Comparison of ENCODE assay signal across 9 mouse cellular contexts in the genomic region with DNA sequence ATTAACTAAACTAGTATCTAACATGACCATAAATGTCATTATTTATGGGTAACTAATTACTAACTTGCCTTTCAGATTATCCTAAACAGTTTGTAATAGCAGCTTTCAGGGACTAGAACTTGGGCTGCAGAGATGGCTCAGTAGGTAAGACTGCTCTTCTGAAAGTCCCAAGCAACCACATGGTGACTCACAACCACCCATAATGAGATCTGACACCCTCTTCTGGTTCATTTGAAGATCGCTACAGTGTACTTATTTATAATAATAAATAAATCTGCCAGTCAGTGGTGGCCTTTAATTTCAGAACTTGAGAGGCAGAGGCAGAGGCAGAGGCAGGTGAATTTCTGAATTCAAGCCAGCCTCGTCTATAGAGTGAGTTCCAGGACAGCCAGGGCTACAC. TPM values are rescaled to one million over a fixed set of nuclear protein-coding genes. Genes with fewer than 3 reads are reported as not detected.
DNase-seq lines count a peak whose midpoint lies in the region; ATAC-seq lines count a peak whose summit lies in the region.
"Had no signal": no experiment of that assay in that cellular context is flagged by ENCODE, and none has a peak within 500 bp of the region (broad histone marks: within the 10 kb centered on the region; RNA-seq: fewer than 3 reads in every experiment).

No protein-coding gene starts in this region.

- peak overlapping the region; percentile 59; the same call in 1 of the 2 replicates for H3K4me2 ChIP-seq in heart, embryonic 14.5 days (ENCODE audit: low read length)
- H3K4me2 ChIP-seq in forebrain, embryonic 12.5 days: peak overlapping the region; percentile 91
- H3K4me2 ChIP-seq in liver, embryonic 15.5 days: peak overlapping the region; percentile 83

- no peak for ATAC-seq in heart, embryonic 14.5 days (ENCODE audit: insufficient number of reproducible peaks, insufficient read depth, low FRiP score, low read depth)
- ATAC-seq in forebrain, embryonic 12.5 days (ENCODE audit: low FRiP score): no peak
- ATAC-seq in liver, embryonic 15.5 days (ENCODE audit: insufficient read depth): no peak
- no peak for ATAC-seq in megakaryocyte, adult 5-6 weeks (ENCODE audit: poor library complexity, severe bottlenecking)

- no peak overlapping the region for H3K27ac ChIP-seq in heart, embryonic 14.5 days (replicated peaks in 1 of 2; ENCODE audit: control insufficient read depth in 1 of 2, insufficient read depth in 1 of 2, low read depth in 2 of 2, low read length in 2 of 2)
- no peak overlapping the region for H3K27ac ChIP-seq in forebrain, embryonic 12.5 days
- H3K27ac ChIP-seq in liver, embryonic 15.5 days (replicated peaks): no peak overlapping the region

- H3K4me1 ChIP-seq in heart, embryonic 14.5 days (ENCODE audit: control insufficient read depth in 2 of 2, insufficient read depth in 2 of 2, low read length in 2 of 2): peaks cover 3 to 10% of the 10 kb centered on the region in 2 experiments; a peak in 3 of 4 replicates
- H3K4me1 ChIP-seq in forebrain, embryonic 12.5 days: peaks cover 12% of the 10 kb centered on the region
- peaks cover 28% of the 10 kb centered on the region for H3K4me1 ChIP-seq in liver, embryonic 15.5 days (replicated peaks)

- H3K27me3 ChIP-seq in heart, embryonic 14.5 days (ENCODE audit: control insufficient read depth, insufficient read depth, low read length): no peaks in the 10 kb centered on the region
- H3K27me3 ChIP-seq in forebrain, embryonic 12.5 days: no peaks in the 10 kb centered on the region
- H3K27me3 ChIP-seq in liver, embryonic 15.5 days: no peaks in the 10 kb centered on the region

- no peak overlapping the region for H3K4me3 ChIP-seq in heart, embryonic 14.5 days (ENCODE audit: control insufficient read depth in 1 of 2, insufficient read depth in 1 of 2, low read depth in 1 of 2, low read length in 2 of 2)
- 0 out of 2 replicates have a peak overlapping the region, but pooled peaks have one; percentile 83 for H3K4me3 ChIP-seq in forebrain, embryonic 12.5 days (replicated peaks)
- no peak overlapping the region for H3K4me3 ChIP-seq in liver, embryonic 15.5 days (replicated peaks)

- intact Hi-C loops in heart, postnatal 10 days (cut with DNase I): no loop called here

- H3K36me3 ChIP-seq in heart, embryonic 14.5 days (ENCODE audit: control insufficient read depth, insufficient read depth, low read length): peaks cover 39% of the 10 kb centered on the region
- peaks cover 34% of the 10 kb centered on the region for H3K36me3 ChIP-seq in forebrain, embryonic 12.5 days (replicated peaks)
- peaks cover 29% of the 10 kb centered on the region for H3K36me3 ChIP-seq in liver, embryonic 15.5 days (replicated peaks)

- H3K9ac ChIP-seq in heart, embryonic 14.5 days (ENCODE audit: low read length): no peak overlapping the region
- no peak overlapping the region for H3K9ac ChIP-seq in forebrain, embryonic 12.5 days
- no peak overlapping the region for H3K9ac ChIP-seq in liver, embryonic 15.5 days

- no peak for DNase-seq in heart, postnatal 10 days
- peak; percentile 68 for DNase-seq in A20 (ENCODE audit: low read depth, low spot score)
- no peak for DNase-seq in right cerebral cortex, adult 2 months (ENCODE audit: low spot score in 2 of 2)
- no peak for DNase-seq in embryo, embryonic 10 days (ENCODE audit: low spot score)
- DNase-seq: kidney, postnatal 25 days had no signal

- 59% methylated on average over 2 of the region's 2 CpGs for WGBS in heart, embryonic 14.5 days
- WGBS in forebrain, embryonic 12.5 days: 68% methylated on average over 2 of the region's 2 CpGs
- WGBS in liver, embryonic 15.5 days (ENCODE audit: insufficient replicate concordance): 38% methylated on average over 2 of the region's 2 CpGs

- no peaks in the 10 kb centered on the region for H3K9me3 ChIP-seq in heart, embryonic 14.5 days (ENCODE audit: control insufficient read depth, low read length)
- H3K9me3 ChIP-seq in forebrain, embryonic 12.5 days: no peaks in the 10 kb centered on the region
- H3K9me3 ChIP-seq in liver, embryonic 15.5 days (replicated peaks): no peaks in the 10 kb centered on the region

RNA-seq across cellular contexts. Expression of a gene that starts 1.1 kb away (rescaled TPM):
- 275 and 293 TPM in 2 replicates for polyA plus RNA-seq in heart, embryonic 14.5 days (2014; fragmentation: Nextera tagmentation; extraction: Ambion mirVana)
- total RNA-seq in heart, postnatal 10 days (2021): 100 to 1,000 TPM; 221 to 245 TPM
- polyA plus RNA-seq in forebrain, embryonic 12.5 days (2016; fragmentation: Nextera tagmentation; extraction: Ambion mirVana): 294 and 301 TPM in 2 replicates
- 138 and 146 TPM in 2 replicates for polyA plus RNA-seq in liver, embryonic 15.5 days (2015; fragmentation: Nextera tagmentation; extraction: Ambion mirVana)
- 65.1 and 69.7 TPM in 2 replicates for total RNA-seq in megakaryocyte, adult 5-6 weeks (2015)
- total RNA-seq in megakaryocyte, adult 5-6 weeks (2017): 226 TPM in 2 replicates

RNA-seq across cellular contexts. Expression of a gene that starts 17.3 kb away (rescaled TPM):
- 29.8 and 31.0 TPM in 2 replicates for polyA plus RNA-seq in heart, embryonic 14.5 days (2014; fragmentation: Nextera tagmentation; extraction: Ambion mirVana)
- total RNA-seq in heart, postnatal 10 days (2021): 10 to 100 TPM; 15.4 to 19.8 TPM
- 1.9 and 2.6 TPM in 2 replicates for polyA plus RNA-seq in forebrain, embryonic 12.5 days (2016; fragmentation: Nextera tagmentation; extraction: Ambion mirVana)
- polyA plus RNA-seq in liver, embryonic 15.5 days (2015; fragmentation: Nextera tagmentation; extraction: Ambion mirVana): 1.1 TPM in 2 replicates
- 0.46 and 0.47 TPM in 2 replicates for total RNA-seq in megakaryocyte, adult 5-6 weeks (2015)
- 0.51 and 1.3 TPM in 2 replicates for total RNA-seq in megakaryocyte, adult 5-6 weeks (2017)

RNA-seq across cellular contexts. Expression of a gene that starts 17.5 kb away (rescaled TPM):
- polyA plus RNA-seq in heart, embryonic 14.5 days (2014; fragmentation: Nextera tagmentation; extraction: Ambion mirVana): 50.6 and 52.0 TPM in 2 replicates
- 10 to 100 TPM; 27.7 to 31.9 TPM for total RNA-seq in heart, postnatal 10 days (2021)
- polyA plus RNA-seq in forebrain, embryonic 12.5 days (2016; fragmentation: Nextera tagmentation; extraction: Ambion mirVana): 22.6 and 24.3 TPM in 2 replicates
- 10.9 and 13.6 TPM in 2 replicates for polyA plus RNA-seq in liver, embryonic 15.5 days (2015; fragmentation: Nextera tagmentation; extraction: Ambion mirVana)
- total RNA-seq in megakaryocyte, adult 5-6 weeks (2015): 8.4 and 15.6 TPM in 2 replicates
- 6.5 and 10.9 TPM in 2 replicates for total RNA-seq in megakaryocyte, adult 5-6 weeks (2017)

RNA-seq across cellular contexts. Expression of a gene that starts 29.4 kb away (rescaled TPM):
- polyA plus RNA-seq in heart, embryonic 14.5 days (2014; fragmentation: Nextera tagmentation; extraction: Ambion mirVana): 4.8 and 5.1 TPM in 2 replicates
- 1 to 10 TPM; 2.3 to 3.0 TPM for total RNA-seq in heart, postnatal 10 days (2021)
- polyA plus RNA-seq in forebrain, embryonic 12.5 days (2016; fragmentation: Nextera tagmentation; extraction: Ambion mirVana): 1.7 and 2.7 TPM in 2 replicates
- polyA plus RNA-seq in liver, embryonic 15.5 days (2015; fragmentation: Nextera tagmentation; extraction: Ambion mirVana): 25.9 and 26.9 TPM in 2 replicates
- total RNA-seq in megakaryocyte, adult 5-6 weeks (2015): 348 and 384 TPM in 2 replicates
- 253 and 295 TPM in 2 replicates for total RNA-seq in megakaryocyte, adult 5-6 weeks (2017)
